Mouse (Mus musculus): Measurements from ENCODE around the gene Sqstm1. TPM values are rescaled to one million over a fixed set of nuclear protein-coding genes. Genes with fewer than 3 reads are reported as not detected.
"Not testable (repeated sequence)": the region's sequence is repeated elsewhere in the genome, so short reads cannot be mapped to it uniquely, and the experiment has no call there.

The Sqstm1 gene
- polyA plus RNA-seq, 1 experiment from 2014 or later = 239 TPM

DNA sequence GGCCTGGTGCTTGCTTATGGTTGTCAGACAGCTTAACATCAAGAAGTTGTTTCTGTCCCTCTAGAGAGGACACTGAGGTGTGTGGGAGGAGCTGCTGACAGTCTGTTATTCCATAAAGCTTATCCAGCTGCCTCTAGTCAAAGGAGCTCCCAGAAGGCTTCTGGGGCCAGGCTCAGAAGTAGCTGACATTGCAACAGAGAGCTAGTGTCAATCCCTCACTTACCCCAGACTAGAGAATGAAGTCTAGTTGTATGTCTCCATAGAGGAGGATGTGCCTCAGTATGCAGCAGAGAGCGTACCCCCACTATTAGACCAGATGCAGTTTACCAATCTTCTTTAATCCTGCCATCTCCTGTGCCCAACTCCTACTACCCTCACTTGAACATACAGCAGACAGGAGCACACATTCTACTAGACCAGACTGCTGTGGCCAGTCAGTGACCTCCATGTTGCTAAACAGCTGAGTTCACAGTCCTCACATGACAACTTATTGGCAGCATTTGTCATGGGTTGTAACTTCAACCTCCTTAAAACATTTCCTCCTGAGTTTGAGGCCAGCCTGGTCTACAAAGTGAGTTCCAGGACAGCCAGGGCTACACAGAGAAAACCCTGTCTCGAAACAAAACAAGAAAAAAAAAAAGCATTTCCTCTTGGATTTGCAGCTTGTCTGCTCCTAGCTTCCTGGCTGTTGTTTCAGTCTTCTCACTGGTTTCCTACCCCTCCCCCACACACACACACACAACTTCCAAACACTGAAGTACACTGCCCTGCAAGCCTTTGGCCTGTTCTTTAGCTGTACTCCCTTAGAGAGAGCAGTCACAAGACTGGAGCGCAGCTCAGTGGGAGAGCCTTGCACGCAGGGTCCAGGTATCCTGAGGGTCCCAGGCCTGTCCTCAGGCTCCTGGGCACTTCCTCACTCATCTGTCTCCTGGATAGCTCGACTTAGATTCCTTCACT is 31.8 kb downstream of the Sqstm1 start:
- DNase-seq (ENCODE audit: low spot score) = no peak
- Histone ChIP-seq H3K4me2 (ENCODE audit: low read depth, low read length) (no peak overlapping the region), H3K27ac (replicated peaks; ENCODE audit: low read depth, low read length) (no peak overlapping the region), H3K27me3 (replicated peaks; ENCODE audit: control insufficient read depth, insufficient read depth, low read length) (no peaks in the 10 kb centered on the region), H3K36me3 (ENCODE audit: control insufficient read depth, insufficient read depth, low read length) (peaks cover 12% of the 10 kb centered on the region), H3K9me3 (ENCODE audit: control insufficient read depth, low read length) (no peaks in the 10 kb centered on the region), H3K4me1 (ENCODE audit: control insufficient read depth, insufficient read depth, low read length) (peaks cover 6% of the 10 kb centered on the region), H3K4me3 (ENCODE audit: low read depth, low read length) (no peak overlapping the region), H3K9ac (ENCODE audit: low read depth, low read length) (no peak overlapping the region)
- no peak for ATAC-seq (ENCODE audit: low read depth)
- 67% methylated on average over 5 of the region's 5 CpGs for WGBS

DNA sequence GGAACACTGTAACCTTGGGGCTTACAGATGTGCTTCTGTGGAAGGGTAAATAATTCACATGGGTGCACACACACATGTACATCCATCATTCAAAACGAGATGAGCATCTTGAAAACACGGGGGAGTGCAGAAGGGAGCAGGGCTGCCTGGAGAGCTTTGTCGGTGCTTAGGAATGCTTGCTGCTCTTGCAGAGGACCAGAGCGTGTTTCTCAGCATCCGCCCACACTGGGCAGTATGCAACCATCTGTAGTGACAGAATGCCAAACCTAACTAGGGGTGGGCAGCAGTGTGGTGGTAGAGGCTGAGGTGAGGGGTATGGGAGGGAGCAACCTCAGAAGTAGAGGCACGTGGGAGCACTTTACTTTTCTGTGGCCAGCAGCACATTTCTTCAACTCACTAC is 33.5 kb downstream of the Sqstm1 start:
- no peaks in the 10 kb centered on the region for H3K27me3 ChIP-seq (replicated peaks; ENCODE audit: control insufficient read depth, insufficient read depth, low read length)
- H3K27ac ChIP-seq (replicated peaks; ENCODE audit: low read depth, low read length) = no peak overlapping the region
- DNase-seq (ENCODE audit: low spot score) = no peak
- peaks cover 15% of the 10 kb centered on the region for H3K36me3 ChIP-seq (ENCODE audit: control insufficient read depth, insufficient read depth, low read length)
- no peaks in the 10 kb centered on the region for H3K9me3 ChIP-seq (ENCODE audit: control insufficient read depth, low read length)
- no peak overlapping the region for H3K9ac ChIP-seq (ENCODE audit: low read depth, low read length)
- peaks cover 6% of the 10 kb centered on the region for H3K4me1 ChIP-seq (ENCODE audit: control insufficient read depth, insufficient read depth, low read length)
- H3K4me2 ChIP-seq (ENCODE audit: low read depth, low read length) = no peak overlapping the region
- no peak for ATAC-seq (ENCODE audit: low read depth)
- WGBS = 78% methylated on average over 6 of the region's 6 CpGs
- no peak overlapping the region for H3K4me3 ChIP-seq (ENCODE audit: low read depth, low read length)

GRCm38 (mm10) chr11:50176351-50176750 is 34.3 kb downstream of the Sqstm1 start:
- Histone ChIP-seq H3K36me3 (ENCODE audit: control insufficient read depth, insufficient read depth, low read length) (peaks cover 21% of the 10 kb centered on the region), H3K9ac (ENCODE audit: low read depth, low read length) (no peak overlapping the region), H3K27ac (replicated peaks; ENCODE audit: low read depth, low read length) (no peak overlapping the region), H3K27me3 (replicated peaks; ENCODE audit: control insufficient read depth, insufficient read depth, low read length) (no peaks in the 10 kb centered on the region), H3K4me2 (ENCODE audit: low read depth, low read length) (no peak overlapping the region), H3K4me1 (ENCODE audit: control insufficient read depth, insufficient read depth, low read length) (peaks cover 6% of the 10 kb centered on the region), H3K9me3 (ENCODE audit: control insufficient read depth, low read length) (no peaks in the 10 kb centered on the region), H3K4me3 (ENCODE audit: low read depth, low read length) (no peak overlapping the region)
- ATAC-seq (ENCODE audit: low read depth) = no peak
- DNase-seq (ENCODE audit: low spot score) = no peak
- 75% methylated on average over 3 of the region's 3 CpGs for WGBS

DNA sequence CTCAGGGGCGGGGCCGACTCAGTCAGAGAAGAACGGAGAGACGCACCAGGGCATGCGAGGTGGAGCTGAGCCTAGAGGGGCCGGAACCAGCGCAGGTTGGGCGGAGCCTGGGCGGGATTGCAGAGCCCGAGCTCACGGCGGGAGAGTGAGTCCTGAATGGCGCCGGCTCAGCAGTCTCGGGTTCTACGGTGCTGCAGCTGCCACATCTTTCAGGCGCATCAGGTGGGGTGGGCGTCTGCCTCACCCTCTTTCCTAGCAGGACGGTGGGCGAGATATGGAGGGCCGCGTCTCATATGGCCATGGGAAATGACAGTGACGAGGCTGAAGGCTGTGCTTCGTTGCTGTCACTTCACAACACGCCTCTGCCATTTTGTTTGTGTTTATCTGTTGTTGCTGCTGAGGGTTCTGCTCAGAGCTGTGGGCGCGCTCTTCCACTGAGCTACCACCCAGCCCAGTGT is 35.9 kb downstream of the Sqstm1 start:
- no peaks in the 10 kb centered on the region for H3K9me3 ChIP-seq (ENCODE audit: control insufficient read depth, low read length)
- DNase-seq (ENCODE audit: low spot score) (peak; percentile 99), ATAC-seq (ENCODE audit: low read depth) (peak; percentile 100)
- peaks cover 6% of the 10 kb centered on the region for H3K4me1 ChIP-seq (ENCODE audit: control insufficient read depth, insufficient read depth, low read length)
- peak overlapping the region; percentile 54 for H3K27ac ChIP-seq (replicated peaks; ENCODE audit: low read depth, low read length)
- peaks cover 33% of the 10 kb centered on the region for H3K36me3 ChIP-seq (ENCODE audit: control insufficient read depth, insufficient read depth, low read length)
- peak overlapping the region; percentile 80 for H3K9ac ChIP-seq (ENCODE audit: low read depth, low read length)
- WGBS = under 1% methylated on average over 16 of the region's 27 CpGs
- peak overlapping the region; percentile 83 for H3K4me2 ChIP-seq (ENCODE audit: low read depth, low read length)
- H3K4me3 ChIP-seq (ENCODE audit: low read depth, low read length) = peak overlapping the region; percentile 68
- no peaks in the 10 kb centered on the region for H3K27me3 ChIP-seq (replicated peaks; ENCODE audit: control insufficient read depth, insufficient read depth, low read length)

- H3K27ac ChIP-seq (replicated peaks; ENCODE audit: low read depth, low read length) = peak within 1 kb of the TSS; percentile 54
- not testable (repeated sequence) for DNase-seq (ENCODE audit: low spot score); H3K27me3 ChIP-seq (replicated peaks; ENCODE audit: control insufficient read depth, insufficient read depth, low read length); H3K4me1 ChIP-seq (ENCODE audit: control insufficient read depth, insufficient read depth, low read length); H3K9me3 ChIP-seq (ENCODE audit: control insufficient read depth, low read length)
- WGBS = 4% methylated on average over 19 of the region's 19 CpGs
- H3K4me3 ChIP-seq (ENCODE audit: low read depth, low read length) = peak within 1 kb of the TSS; percentile 68
- ATAC-seq (ENCODE audit: low read depth) = peak; percentile 10; the same call in 1 of the 2 replicates
- peak within 1 kb of the TSS; percentile 83 for H3K4me2 ChIP-seq (ENCODE audit: low read depth, low read length)
- peaks cover 34% of the 10 kb centered on the region for H3K36me3 ChIP-seq (ENCODE audit: control insufficient read depth, insufficient read depth, low read length)
- peak within 1 kb of the TSS; percentile 80 for H3K9ac ChIP-seq (ENCODE audit: low read depth, low read length)
Measured at GRCm38 (mm10) chr11:50174111-50174729, 36.4 kb downstream of the Sqstm1 start, which contains the start of gene Mrnip. Gene Mrnip (plus strand): TSS chr11:50174444.

GRCm38 (mm10) chr11:50168352-50168751 is 42.3 kb downstream of the Sqstm1 start:
- H3K9ac ChIP-seq (ENCODE audit: low read depth, low read length) = no peak overlapping the region
- WGBS = 92% methylated on average over 5 of the region's 5 CpGs
- no peak overlapping the region for H3K4me2 ChIP-seq (ENCODE audit: low read depth, low read length)
- no peak for DNase-seq (ENCODE audit: low spot score)
- H3K4me1 ChIP-seq (ENCODE audit: control insufficient read depth, insufficient read depth, low read length) = no peaks in the 10 kb centered on the region
- ATAC-seq (ENCODE audit: low read depth) = no peak
- no peak overlapping the region for H3K27ac ChIP-seq (replicated peaks; ENCODE audit: low read depth, low read length)
- H3K36me3 ChIP-seq (ENCODE audit: control insufficient read depth, insufficient read depth, low read length) = peaks cover 71% of the 10 kb centered on the region
- H3K4me3 ChIP-seq (ENCODE audit: low read depth, low read length) = no peak overlapping the region
- H3K27me3 ChIP-seq (replicated peaks; ENCODE audit: control insufficient read depth, insufficient read depth, low read length) = no peaks in the 10 kb centered on the region
- H3K9me3 ChIP-seq (ENCODE audit: control insufficient read depth, low read length) = no peaks in the 10 kb centered on the region

- H3K4me2 ChIP-seq (ENCODE audit: low read depth, low read length) = no peak overlapping the region
- no peaks in the 10 kb centered on the region for H3K9me3 ChIP-seq (ENCODE audit: control insufficient read depth, low read length)
- 97% methylated on average over 3 of the region's 3 CpGs for WGBS
- H3K27me3 ChIP-seq (replicated peaks; ENCODE audit: control insufficient read depth, insufficient read depth, low read length) = no peaks in the 10 kb centered on the region
- H3K4me3 ChIP-seq (ENCODE audit: low read depth, low read length) = no peak overlapping the region
- no peak for ATAC-seq (ENCODE audit: low read depth)
- H3K4me1 ChIP-seq (ENCODE audit: control insufficient read depth, insufficient read depth, low read length) = no peaks in the 10 kb centered on the region
- H3K27ac ChIP-seq (replicated peaks; ENCODE audit: low read depth, low read length) = no peak overlapping the region
- H3K9ac ChIP-seq (ENCODE audit: low read depth, low read length) = no peak overlapping the region
- H3K36me3 ChIP-seq (ENCODE audit: control insufficient read depth, insufficient read depth, low read length) = peaks cover 86% of the 10 kb centered on the region
- DNase-seq (ENCODE audit: low spot score) = no peak
Measured at GRCm38 (mm10) chr11:50162338-50163050, 48.1 kb downstream of the Sqstm1 start.

DNA sequence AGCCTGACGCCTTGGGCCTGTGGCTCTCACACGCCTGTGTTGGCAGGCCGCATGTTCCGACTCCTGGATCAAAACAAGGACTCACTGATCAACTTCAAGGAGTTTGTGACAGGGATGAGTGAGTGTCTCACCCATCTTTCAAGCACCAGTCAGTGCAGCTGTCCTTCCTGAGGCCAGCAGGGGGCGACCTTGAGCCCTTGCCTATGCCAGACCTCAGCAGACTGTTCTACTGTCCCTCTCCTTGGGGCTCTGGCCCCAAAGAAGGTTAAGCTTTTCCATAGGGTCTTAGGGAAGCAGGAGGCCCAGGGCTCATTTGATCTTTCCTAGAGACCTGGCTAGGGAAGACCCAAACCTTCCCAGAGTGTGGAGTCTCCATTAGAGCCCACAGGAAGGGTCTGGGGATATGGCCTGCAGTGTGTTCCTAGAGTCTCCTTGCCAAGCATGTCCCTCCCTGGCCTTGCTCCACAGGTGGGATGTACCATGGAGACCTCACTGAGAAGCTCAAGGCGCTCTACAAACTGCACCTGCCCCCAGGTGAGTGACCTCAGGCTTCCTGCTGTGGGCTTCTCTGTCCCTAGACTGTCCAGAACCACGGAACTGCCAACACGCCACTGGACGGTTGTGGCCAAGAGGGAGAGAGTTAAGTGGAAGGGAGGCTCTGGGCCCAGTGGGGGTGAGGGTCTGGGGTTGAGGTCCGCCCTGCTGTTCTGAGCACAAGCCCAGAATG is 48.9 kb downstream of the Sqstm1 start:
- H3K9ac ChIP-seq (ENCODE audit: low read depth, low read length) = no peak overlapping the region
- DNase-seq (ENCODE audit: low spot score) (peak; percentile 50), ATAC-seq (ENCODE audit: low read depth) (peak; percentile 42; the same call in 1 of the 2 replicates)
- 63% methylated on average over 10 of the region's 10 CpGs for WGBS
- no peak overlapping the region for H3K4me3 ChIP-seq (ENCODE audit: low read depth, low read length)
- H3K27me3 ChIP-seq (replicated peaks; ENCODE audit: control insufficient read depth, insufficient read depth, low read length) = no peaks in the 10 kb centered on the region
- H3K4me2 ChIP-seq (ENCODE audit: low read depth, low read length) = no peak overlapping the region
- H3K27ac ChIP-seq (replicated peaks; ENCODE audit: low read depth, low read length) = no peak overlapping the region
- H3K36me3 ChIP-seq (ENCODE audit: control insufficient read depth, insufficient read depth, low read length) = peaks cover 90% of the 10 kb centered on the region
- no peaks in the 10 kb centered on the region for H3K9me3 ChIP-seq (ENCODE audit: control insufficient read depth, low read length)
- H3K4me1 ChIP-seq (ENCODE audit: control insufficient read depth, insufficient read depth, low read length) = no peaks in the 10 kb centered on the region
